Mouse (Mus musculus) heart, embryonic 13.5 days (tissue): Measurements from ENCODE around the gene Cdk18. TPM values are rescaled to one million over a fixed set of nuclear protein-coding genes. Genes with fewer than 3 reads are reported as not detected.

ENCODE experiments used
- ATAC-seq: fragments of 200-750 bp; cut with Nextera tagmentation; 2 replicates; pipeline ENCODE4 v1.8.0; 2017; ENCODE audit warnings: moderate TSS enrichment; ENCODE audit not compliant: insufficient number of reproducible peaks, low FRiP score, low TSS enrichment; ENCODE audit errors: extremely low read depth
- H3K27ac ChIP-seq: fragments of 300-500 bp; sonication (generic); replicated peaks from 2 replicates; pipeline ENCODE4 v1.5.1; 2015; ENCODE audit warnings: moderate library complexity, mild to moderate bottlenecking, inconsistent platforms
- H3K27me3 ChIP-seq: fragments of 300-500 bp; sonication (generic); replicated peaks from 2 replicates; pipeline ENCODE4 v1.6.1; 2015; ENCODE audit warnings: mild to moderate bottlenecking, inconsistent platforms
- H3K36me3 ChIP-seq: fragments of 300-500 bp; sonication (generic); 2 replicates; pipeline ENCODE4 v1.6.1; 2015; ENCODE audit warnings: mild to moderate bottlenecking, inconsistent platforms
- H3K4me1 ChIP-seq: fragments of 300-500 bp; sonication (generic); 2 replicates; pipeline ENCODE4 v1.6.1; 2015; ENCODE audit warnings: inconsistent platforms
- H3K4me2 ChIP-seq: fragments of 300-500 bp; sonication (generic); 2 replicates; pipeline ENCODE4 v1.6.1; 2015; ENCODE audit warnings: inconsistent platforms, mild to moderate bottlenecking, moderate library complexity
- H3K4me3 ChIP-seq: fragments of 300-500 bp; sonication (generic); 2 replicates; pipeline ENCODE4 v1.5.1; 2015; ENCODE audit warnings: moderate library complexity, mild to moderate bottlenecking, inconsistent platforms
- H3K9ac ChIP-seq: fragments of 300-500 bp; sonication (generic); 2 replicates; pipeline ENCODE4 v1.6.1; 2015; ENCODE audit warnings: inconsistent platforms, mild to moderate bottlenecking, moderate library complexity
- H3K9me3 ChIP-seq: fragments of 300-500 bp; sonication (generic); 2 replicates; pipeline ENCODE4 v1.6.1; 2016; ENCODE audit warnings: inconsistent platforms
- WGBS: fragments of 180-500 bp; shearing (Covaris S2); methylation state at CpG from one replicate; pipeline ENCODE4 v1.1.7; 2015; ENCODE audit warnings: mixed read lengths; 5-methylcytosine and 5-hydroxymethylcytosine counted together
- polyA plus RNA-seq: library from polyadenylated mRNA; unstranded; fragments of >200 nt; fragmentation: Nextera tagmentation; extraction: Ambion mirVana; gene quantifications from 2 replicates; pipeline ENCODE4 v1.2.1, GENCODE M21; 2015

Cdk18 gene
- polyA plus RNA-seq, 1 experiment from 2014 or later, result 2.4 TPM

GRCm38 (mm10) chr1:132085181-132086049 is 54.1 kb downstream of the Cdk18 start:
- Histone ChIP-seq H3K4me2 (no peak overlapping the region), H3K27ac (no peak overlapping the region), H3K27me3 (no peaks in the 10 kb centered on the region), H3K4me1 (no peaks in the 10 kb centered on the region), H3K4me3 (no peak overlapping the region), H3K36me3 (no peaks in the 10 kb centered on the region), H3K9me3 (0 out of 2 replicates have a peak, but pooled peaks cover 4% of the 10 kb centered on the region), H3K9ac (no peak overlapping the region)
- WGBS, result 63% methylated on average over 7 of the region's 7 CpGs
- no peak for ATAC-seq

GRCm38 (mm10) chr1:132078413-132078812 is 61.1 kb downstream of the Cdk18 start:
- 0 out of 2 replicates have a peak, but pooled peaks cover 4% of the 10 kb centered on the region for H3K9me3 ChIP-seq
- H3K27me3 ChIP-seq, result no peaks in the 10 kb centered on the region; the same call in 1 of the 2 replicates
- H3K4me1 ChIP-seq, result no peaks in the 10 kb centered on the region
- no peak overlapping the region for H3K4me2 ChIP-seq
- H3K9ac ChIP-seq, result no peak overlapping the region
- H3K27ac ChIP-seq, result no peak overlapping the region
- WGBS, result 73% methylated on average over 2 of the region's 2 CpGs
- no peak for ATAC-seq
- H3K36me3 ChIP-seq, result no peaks in the 10 kb centered on the region
- H3K4me3 ChIP-seq, result no peak overlapping the region

GRCm38 (mm10) chr1:132075576-132075975 is 63.9 kb downstream of the Cdk18 start:
- Histone ChIP-seq H3K27me3 (peaks cover 2% of the 10 kb centered on the region), H3K4me2 (no peak overlapping the region), H3K4me1 (no peaks in the 10 kb centered on the region), H3K9me3 (no peaks in the 10 kb centered on the region), H3K4me3 (no peak overlapping the region), H3K36me3 (no peaks in the 10 kb centered on the region), H3K9ac (no peak overlapping the region), H3K27ac (no peak overlapping the region)
- 82% methylated on average over 10 of the region's 10 CpGs for WGBS
- ATAC-seq, result no peak

DNA sequence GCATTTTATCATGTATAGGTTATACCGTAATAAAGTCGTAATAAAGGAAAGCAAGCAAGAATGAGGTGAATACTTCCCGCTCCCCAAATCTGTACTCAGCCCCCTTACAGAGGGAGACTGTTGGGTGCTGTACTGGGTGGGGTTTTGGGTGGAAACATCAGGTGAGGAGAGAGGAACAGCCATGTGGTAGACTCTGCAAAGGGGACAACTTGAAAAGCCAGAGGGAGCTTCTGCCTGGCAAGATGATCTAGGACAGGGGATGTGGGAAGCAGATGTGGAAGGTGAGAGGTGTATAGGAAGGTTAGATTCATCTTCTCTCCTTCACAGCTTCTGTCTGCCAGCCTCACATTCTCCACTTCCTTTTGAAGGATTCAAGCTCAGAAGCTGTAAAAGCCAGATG is 68.8 kb downstream of the Cdk18 start:
- H3K27me3 ChIP-seq, result peaks cover 52% of the 10 kb centered on the region
- H3K4me1 ChIP-seq, result peaks cover 14% of the 10 kb centered on the region
- no peak overlapping the region for H3K9ac ChIP-seq
- no peak overlapping the region for H3K4me2 ChIP-seq
- H3K9me3 ChIP-seq, result no peaks in the 10 kb centered on the region
- 79% methylated on average over 3 of the region's 3 CpGs for WGBS
- H3K4me3 ChIP-seq, result no peak overlapping the region
- no peak overlapping the region for H3K27ac ChIP-seq
- no peak for ATAC-seq
- H3K36me3 ChIP-seq, result no peaks in the 10 kb centered on the region

- Histone ChIP-seq H3K27ac (no peak overlapping the region), H3K4me3 (no peak overlapping the region), H3K27me3 (peaks cover 64% of the 10 kb centered on the region), H3K4me1 (peaks cover 14% of the 10 kb centered on the region), H3K9me3 (no peaks in the 10 kb centered on the region), H3K9ac (no peak overlapping the region), H3K4me2 (no peak overlapping the region), H3K36me3 (no peaks in the 10 kb centered on the region)
- ATAC-seq, result no peak
- WGBS, result 78% methylated on average over 8 of the region's 8 CpGs
These were observed 70.0 kb downstream of the Cdk18 start for GRCm38 (mm10) chr1:132069436-132069835.

GRCm38 (mm10) chr1:132067261-132068255 is 71.9 kb downstream of the Cdk18 start, which contains the start of gene Mfsd4a:
Mfsd4a (minus strand) TSS chr1:132068062.
- Histone ChIP-seq H3K27me3 (peaks cover 78% of the 10 kb centered on the region), H3K4me3 (peak within 1 kb of the TSS; percentile 58), H3K36me3 (no peaks in the 10 kb centered on the region), H3K4me1 (peaks cover 14% of the 10 kb centered on the region), H3K9me3 (no peaks in the 10 kb centered on the region), H3K4me2 (peak within 1 kb of the TSS; percentile 97), H3K27ac (no peak within 1 kb of the TSS), H3K9ac (peak within 1 kb of the TSS; percentile 79)
- WGBS, result 4% methylated on average over 65 of the region's 80 CpGs
- ATAC-seq, result 0 out of 2 replicates have a peak, but pooled peaks have one; percentile 48

GRCm38 (mm10) chr1:132065475-132066172 is 73.9 kb downstream of the Cdk18 start:
- Histone ChIP-seq H3K4me1 (peaks cover 14% of the 10 kb centered on the region), H3K36me3 (no peaks in the 10 kb centered on the region), H3K4me3 (no peak overlapping the region), H3K9ac (no peak overlapping the region), H3K4me2 (no peak overlapping the region), H3K27me3 (peaks cover 76% of the 10 kb centered on the region), H3K27ac (no peak overlapping the region), H3K9me3 (no peaks in the 10 kb centered on the region)
- 62% methylated on average over 8 of the region's 8 CpGs for WGBS
- ATAC-seq, result no peak

DNA sequence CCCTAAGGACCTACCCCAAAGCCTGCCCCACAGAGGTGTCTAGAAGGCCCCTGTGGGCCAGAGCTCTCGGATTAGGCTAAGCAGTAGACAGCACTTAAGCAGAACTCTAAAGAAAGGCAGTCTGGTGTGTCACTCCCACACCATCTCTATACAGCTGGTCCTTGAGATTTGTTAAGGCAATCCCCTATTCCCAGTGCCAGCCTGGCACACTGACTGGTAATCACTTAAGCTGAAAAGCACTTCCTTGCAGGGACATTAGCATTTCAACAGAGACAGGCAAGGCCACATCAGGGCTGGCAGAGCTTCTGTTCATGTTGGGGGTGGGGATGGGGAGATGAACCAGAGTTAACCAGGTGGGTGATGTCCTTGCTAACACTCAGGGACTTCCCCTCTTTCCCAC is 74.5 kb downstream of the Cdk18 start:
- H3K36me3 ChIP-seq, result no peaks in the 10 kb centered on the region
- no peak overlapping the region for H3K4me2 ChIP-seq
- H3K9me3 ChIP-seq, result no peaks in the 10 kb centered on the region
- no peak overlapping the region for H3K4me3 ChIP-seq
- WGBS, result 36% methylated on average over 1 of the region's 1 CpGs
- ATAC-seq, result no peak
- peaks cover 16% of the 10 kb centered on the region for H3K4me1 ChIP-seq
- no peak overlapping the region for H3K9ac ChIP-seq
- H3K27me3 ChIP-seq, result peaks cover 70% of the 10 kb centered on the region
- no peak overlapping the region for H3K27ac ChIP-seq

DNA sequence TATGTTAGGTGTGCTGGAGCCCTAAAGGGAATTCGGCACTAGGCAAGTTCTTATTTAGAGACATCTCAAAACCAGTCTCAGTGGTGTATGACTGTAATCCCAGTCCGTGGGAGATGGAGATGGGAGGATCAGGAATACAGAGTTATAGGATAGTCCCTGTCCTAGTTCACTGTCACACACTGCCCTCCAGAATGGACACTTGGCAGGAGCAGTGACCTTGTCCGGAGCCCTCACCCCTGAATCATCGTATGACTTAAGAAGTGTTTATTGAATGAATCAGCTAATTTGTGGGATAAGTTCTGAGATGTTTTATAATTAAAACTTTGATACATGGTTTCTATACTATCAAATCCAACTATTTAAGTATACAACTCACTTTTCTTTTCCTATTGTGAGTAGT is 76.4 kb downstream of the Cdk18 start:
- no peak overlapping the region for H3K4me3 ChIP-seq
- H3K36me3 ChIP-seq, result no peaks in the 10 kb centered on the region
- no peak for ATAC-seq
- WGBS, result 71% methylated on average over 4 of the region's 4 CpGs
- H3K27ac ChIP-seq, result no peak overlapping the region
- H3K9ac ChIP-seq, result no peak overlapping the region
- peaks cover 18% of the 10 kb centered on the region for H3K4me1 ChIP-seq
- peaks cover 51% of the 10 kb centered on the region for H3K27me3 ChIP-seq
- H3K9me3 ChIP-seq, result no peaks in the 10 kb centered on the region
- no peak overlapping the region for H3K4me2 ChIP-seq
